Mouse (Mus musculus): ENCODE measurements around the gene Rbbp4. TPM values are rescaled to one million over a fixed set of nuclear protein-coding genes. Genes with fewer than 3 reads are reported as not detected.

The Rbbp4 gene
- polyA plus RNA-seq, 1 experiment from 2014 or later = 267 TPM

GRCm38 (mm10) chr4:129320876-129321275, 14.3 kb downstream of the Rbbp4 start:
- no peaks in the 10 kb centered on the region for H3K9me3 ChIP-seq (replicated peaks; ENCODE audit: control insufficient read depth, low read length, poor library complexity, severe bottlenecking)
- H3K4me2 ChIP-seq (ENCODE audit: low read length) = no peak overlapping the region
- ATAC-seq = no peak
- H3K4me1 ChIP-seq (ENCODE audit: control insufficient read depth, insufficient read depth, low read length) = no peaks in the 10 kb centered on the region
- no peaks in the 10 kb centered on the region for H3K27me3 ChIP-seq (ENCODE audit: control insufficient read depth, insufficient read depth, low read depth, low read length)
- WGBS = 100% methylated on average over 1 of the region's 1 CpGs
- no peak overlapping the region for H3K9ac ChIP-seq (ENCODE audit: low read depth, low read length)
- H3K4me3 ChIP-seq (ENCODE audit: low read depth, low read length) = no peak overlapping the region
- H3K27ac ChIP-seq (ENCODE audit: low read length) = no peak overlapping the region
- H3K36me3 ChIP-seq (ENCODE audit: control insufficient read depth, insufficient read depth, low read length) = peaks cover 32% of the 10 kb centered on the region

- 87% methylated on average over 3 of the region's 3 CpGs for WGBS
- ATAC-seq = no peak
- no peaks in the 10 kb centered on the region for H3K9me3 ChIP-seq (replicated peaks; ENCODE audit: control insufficient read depth, low read length, poor library complexity, severe bottlenecking)
- no peaks in the 10 kb centered on the region for H3K4me1 ChIP-seq (ENCODE audit: control insufficient read depth, insufficient read depth, low read length)
- peaks cover 42% of the 10 kb centered on the region for H3K36me3 ChIP-seq (ENCODE audit: control insufficient read depth, insufficient read depth, low read length)
- no peaks in the 10 kb centered on the region for H3K27me3 ChIP-seq (ENCODE audit: control insufficient read depth, insufficient read depth, low read depth, low read length)
- H3K4me2 ChIP-seq (ENCODE audit: low read length) = no peak overlapping the region
- no peak overlapping the region for H3K9ac ChIP-seq (ENCODE audit: low read depth, low read length)
- H3K27ac ChIP-seq (ENCODE audit: low read length) = no peak overlapping the region
- H3K4me3 ChIP-seq (ENCODE audit: low read depth, low read length) = no peak overlapping the region
Observed at GRCm38 (mm10) chr4:129313886-129314285, 21.3 kb downstream of the Rbbp4 start.

- Histone ChIP-seq H3K4me1 (ENCODE audit: control insufficient read depth, insufficient read depth, low read length) (no peaks in the 10 kb centered on the region), H3K27ac (ENCODE audit: low read length) (no peak overlapping the region), H3K4me2 (ENCODE audit: low read length) (no peak overlapping the region), H3K36me3 (ENCODE audit: control insufficient read depth, insufficient read depth, low read length) (peaks cover 18% of the 10 kb centered on the region), H3K9ac (ENCODE audit: low read depth, low read length) (no peak overlapping the region), H3K9me3 (replicated peaks; ENCODE audit: control insufficient read depth, low read length, poor library complexity, severe bottlenecking) (no peaks in the 10 kb centered on the region), H3K27me3 (ENCODE audit: control insufficient read depth, insufficient read depth, low read depth, low read length) (no peaks in the 10 kb centered on the region), H3K4me3 (ENCODE audit: low read depth, low read length) (no peak overlapping the region)
- WGBS = 93% methylated on average over 1 of the region's 1 CpGs
- no peak for ATAC-seq
Observed at GRCm38 (mm10) chr4:129307936-129308335, 27.2 kb downstream of the Rbbp4 start.

- no peaks in the 10 kb centered on the region for H3K4me1 ChIP-seq (ENCODE audit: control insufficient read depth, insufficient read depth, low read length)
- H3K27me3 ChIP-seq (ENCODE audit: control insufficient read depth, insufficient read depth, low read depth, low read length) = no peaks in the 10 kb centered on the region
- WGBS = 68% methylated on average over 1 of the region's 1 CpGs
- ATAC-seq = no peak
- H3K9ac ChIP-seq (ENCODE audit: low read depth, low read length) = no peak overlapping the region
- no peak overlapping the region for H3K4me3 ChIP-seq (ENCODE audit: low read depth, low read length)
- H3K4me2 ChIP-seq (ENCODE audit: low read length) = no peak overlapping the region
- peaks cover 9% of the 10 kb centered on the region for H3K36me3 ChIP-seq (ENCODE audit: control insufficient read depth, insufficient read depth, low read length)
- H3K9me3 ChIP-seq (replicated peaks; ENCODE audit: control insufficient read depth, low read length, poor library complexity, severe bottlenecking) = no peaks in the 10 kb centered on the region
- H3K27ac ChIP-seq (ENCODE audit: low read length) = no peak overlapping the region
Observed at GRCm38 (mm10) chr4:129304306-129304705, 30.9 kb downstream of the Rbbp4 start.

GRCm38 (mm10) chr4:129303816-129304215, 31.4 kb downstream of the Rbbp4 start:
- Histone ChIP-seq H3K27ac (ENCODE audit: low read length) (no peak overlapping the region), H3K9ac (ENCODE audit: low read depth, low read length) (no peak overlapping the region), H3K4me1 (ENCODE audit: control insufficient read depth, insufficient read depth, low read length) (no peaks in the 10 kb centered on the region), H3K4me2 (ENCODE audit: low read length) (no peak overlapping the region), H3K27me3 (ENCODE audit: control insufficient read depth, insufficient read depth, low read depth, low read length) (no peaks in the 10 kb centered on the region), H3K4me3 (ENCODE audit: low read depth, low read length) (no peak overlapping the region), H3K9me3 (replicated peaks; ENCODE audit: control insufficient read depth, low read length, poor library complexity, severe bottlenecking) (no peaks in the 10 kb centered on the region), H3K36me3 (ENCODE audit: control insufficient read depth, insufficient read depth, low read length) (peaks cover 8% of the 10 kb centered on the region; the same call in 1 of the 2 replicates)
- WGBS = 94% methylated on average over 9 of the region's 9 CpGs
- no peak for ATAC-seq

GRCm38 (mm10) chr4:129303401-129303800, 31.8 kb downstream of the Rbbp4 start:
- Histone ChIP-seq H3K27me3 (ENCODE audit: control insufficient read depth, insufficient read depth, low read depth, low read length) (no peaks in the 10 kb centered on the region), H3K4me2 (ENCODE audit: low read length) (no peak overlapping the region), H3K27ac (ENCODE audit: low read length) (no peak overlapping the region), H3K9me3 (replicated peaks; ENCODE audit: control insufficient read depth, low read length, poor library complexity, severe bottlenecking) (no peaks in the 10 kb centered on the region), H3K36me3 (ENCODE audit: control insufficient read depth, insufficient read depth, low read length) (peaks cover 6% of the 10 kb centered on the region; the same call in 1 of the 2 replicates), H3K4me3 (ENCODE audit: low read depth, low read length) (no peak overlapping the region), H3K4me1 (ENCODE audit: control insufficient read depth, insufficient read depth, low read length) (no peaks in the 10 kb centered on the region), H3K9ac (ENCODE audit: low read depth, low read length) (no peak overlapping the region)
- 69% methylated on average over 5 of the region's 5 CpGs for WGBS
- no peak for ATAC-seq

GRCm38 (mm10) chr4:129299121-129299520, 36.0 kb downstream of the Rbbp4 start:
- Histone ChIP-seq H3K27ac (ENCODE audit: low read length) (no peak overlapping the region), H3K4me3 (ENCODE audit: low read depth, low read length) (no peak overlapping the region), H3K9ac (ENCODE audit: low read depth, low read length) (no peak overlapping the region), H3K4me2 (ENCODE audit: low read length) (no peak overlapping the region), H3K36me3 (ENCODE audit: control insufficient read depth, insufficient read depth, low read length) (no peaks in the 10 kb centered on the region), H3K9me3 (replicated peaks; ENCODE audit: control insufficient read depth, low read length, poor library complexity, severe bottlenecking) (no peaks in the 10 kb centered on the region), H3K4me1 (ENCODE audit: control insufficient read depth, insufficient read depth, low read length) (no peaks in the 10 kb centered on the region), H3K27me3 (ENCODE audit: control insufficient read depth, insufficient read depth, low read depth, low read length) (no peaks in the 10 kb centered on the region)
- WGBS = 57% methylated on average over 10 of the region's 10 CpGs
- no peak for ATAC-seq

GRCm38 (mm10) chr4:129297724-129298123, 37.4 kb downstream of the Rbbp4 start:
- no peak overlapping the region for H3K4me3 ChIP-seq (ENCODE audit: low read depth, low read length)
- no peaks in the 10 kb centered on the region for H3K36me3 ChIP-seq (ENCODE audit: control insufficient read depth, insufficient read depth, low read length)
- 93% methylated on average over 4 of the region's 4 CpGs for WGBS
- H3K9me3 ChIP-seq (replicated peaks; ENCODE audit: control insufficient read depth, low read length, poor library complexity, severe bottlenecking) = no peaks in the 10 kb centered on the region
- H3K27me3 ChIP-seq (ENCODE audit: control insufficient read depth, insufficient read depth, low read depth, low read length) = no peaks in the 10 kb centered on the region
- H3K9ac ChIP-seq (ENCODE audit: low read depth, low read length) = no peak overlapping the region
- no peak overlapping the region for H3K27ac ChIP-seq (ENCODE audit: low read length)
- no peak for ATAC-seq
- H3K4me1 ChIP-seq (ENCODE audit: control insufficient read depth, insufficient read depth, low read length) = no peaks in the 10 kb centered on the region
- H3K4me2 ChIP-seq (ENCODE audit: low read length) = no peak overlapping the region

- WGBS = 94% methylated on average over 7 of the region's 7 CpGs
- H3K4me2 ChIP-seq (ENCODE audit: low read length) = no peak overlapping the region
- no peak overlapping the region for H3K4me3 ChIP-seq (ENCODE audit: low read depth, low read length)
- no peaks in the 10 kb centered on the region for H3K27me3 ChIP-seq (ENCODE audit: control insufficient read depth, insufficient read depth, low read depth, low read length)
- no peak for ATAC-seq
- H3K4me1 ChIP-seq (ENCODE audit: control insufficient read depth, insufficient read depth, low read length) = no peaks in the 10 kb centered on the region
- H3K9ac ChIP-seq (ENCODE audit: low read depth, low read length) = no peak overlapping the region
- H3K27ac ChIP-seq (ENCODE audit: low read length) = no peak overlapping the region
- H3K36me3 ChIP-seq (ENCODE audit: control insufficient read depth, insufficient read depth, low read length) = no peaks in the 10 kb centered on the region
- no peaks in the 10 kb centered on the region for H3K9me3 ChIP-seq (replicated peaks; ENCODE audit: control insufficient read depth, low read length, poor library complexity, severe bottlenecking)
Observed at GRCm38 (mm10) chr4:129296066-129296465, 39.1 kb downstream of the Rbbp4 start.

GRCm38 (mm10) chr4:129295188-129295587, 40.0 kb downstream of the Rbbp4 start:
- ATAC-seq = no peak
- no peak overlapping the region for H3K9ac ChIP-seq (ENCODE audit: low read depth, low read length)
- no peaks in the 10 kb centered on the region for H3K4me1 ChIP-seq (ENCODE audit: control insufficient read depth, insufficient read depth, low read length)
- H3K4me2 ChIP-seq (ENCODE audit: low read length) = no peak overlapping the region
- H3K27ac ChIP-seq (ENCODE audit: low read length) = no peak overlapping the region
- H3K9me3 ChIP-seq (replicated peaks; ENCODE audit: control insufficient read depth, low read length, poor library complexity, severe bottlenecking) = no peaks in the 10 kb centered on the region
- H3K27me3 ChIP-seq (ENCODE audit: control insufficient read depth, insufficient read depth, low read depth, low read length) = no peaks in the 10 kb centered on the region
- no peak overlapping the region for H3K4me3 ChIP-seq (ENCODE audit: low read depth, low read length)
- WGBS = 88% methylated on average over 2 of the region's 2 CpGs
- no peaks in the 10 kb centered on the region for H3K36me3 ChIP-seq (ENCODE audit: control insufficient read depth, insufficient read depth, low read length)

Measured in midbrain, embryonic 16.5 days (tissue).